Mouse (Mus musculus): Measurements from ENCODE around the gene Cpne5. TPM values are rescaled to one million over a fixed set of nuclear protein-coding genes. Genes with fewer than 3 reads are reported as not detected.
"Not testable (repeated sequence)": the region's sequence is repeated elsewhere in the genome, so short reads cannot be mapped to it uniquely, and the experiment has no call there.

Gene Cpne5
- polyA plus RNA-seq, 1 experiment from 2014 or later: 51.2 TPM

DNA sequence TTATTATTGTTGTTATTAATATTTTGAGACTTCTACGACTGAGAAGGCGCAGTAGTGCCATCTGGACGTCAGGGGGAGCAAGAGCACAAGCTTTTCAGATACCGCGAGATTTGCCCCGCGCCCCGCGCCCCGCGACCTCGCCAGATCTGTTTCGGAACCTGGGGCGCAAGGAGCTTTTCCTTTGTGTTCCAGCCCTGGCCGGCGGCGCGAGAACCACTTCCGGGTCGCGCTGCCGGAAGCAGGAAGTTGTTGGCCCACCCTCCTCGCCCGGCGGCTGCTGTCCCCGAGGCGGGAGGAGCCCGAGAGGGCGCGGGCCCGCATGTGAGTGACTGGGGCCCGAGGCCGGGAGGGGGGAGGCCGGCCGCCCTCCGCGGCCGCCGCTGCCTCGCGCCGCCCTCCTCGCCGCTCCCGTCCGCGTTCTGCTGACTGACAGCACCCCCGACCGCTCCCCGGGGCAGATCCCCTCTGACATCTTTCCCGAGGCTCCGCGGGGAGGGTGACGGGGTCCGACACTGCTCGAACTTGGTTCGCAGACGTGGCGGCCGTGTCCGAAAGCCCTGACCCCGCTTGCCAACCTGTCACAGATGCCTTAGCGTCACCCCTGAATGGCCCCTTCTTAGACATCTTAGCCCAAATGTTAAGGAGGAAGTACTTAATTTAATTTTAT lies 30.8 kb upstream of the Cpne5 start, which contains the start of gene BC004004:
BC004004 (plus strand) TSS at position 107 of the 667 bp plus-strand sequence.
- ATAC-seq: peak; percentile 93
- WGBS: under 1% methylated on average over 47 of the region's 63 CpGs

DNA sequence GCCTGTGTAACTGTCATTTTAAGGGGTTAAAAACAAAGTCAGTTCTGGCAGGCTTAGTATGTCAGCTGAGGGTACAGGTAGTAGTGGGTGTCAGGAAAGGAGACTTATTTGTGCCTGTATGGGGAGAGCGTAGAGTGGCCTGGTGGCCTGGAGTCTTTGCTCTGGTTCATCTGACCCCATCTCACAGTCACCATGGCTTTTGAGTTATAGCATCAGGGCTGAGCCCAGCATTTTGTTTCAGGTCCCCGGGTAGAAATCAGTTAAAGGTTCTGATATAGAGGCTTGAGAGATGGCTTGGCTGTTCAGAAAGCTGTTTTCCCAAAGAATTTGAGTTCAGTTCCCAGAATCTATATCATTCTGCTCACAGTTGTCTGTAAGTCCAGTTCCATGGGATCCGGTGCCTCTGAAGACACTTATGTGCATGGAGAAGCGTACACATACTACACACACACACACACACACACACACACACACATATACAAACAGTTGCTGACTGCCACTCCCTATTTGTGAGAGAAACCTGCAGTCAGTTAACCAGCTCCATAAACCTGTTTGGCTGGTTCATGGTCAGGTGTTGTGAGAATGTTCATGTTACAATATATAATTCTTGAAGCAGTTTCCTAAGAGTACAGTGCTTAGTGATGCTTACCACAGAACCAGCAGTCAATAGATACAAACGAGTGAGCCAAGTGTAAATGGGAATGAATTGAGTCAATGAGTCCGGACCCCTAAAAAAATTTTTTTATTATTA lies 30.1 kb upstream of the Cpne5 start:
- H3K4me1 ChIP-seq (ENCODE audit: control insufficient read depth, insufficient read depth, low read depth, low read length): peaks cover 24% of the 10 kb centered on the region
- peak overlapping the region; percentile 56 for H3K4me3 ChIP-seq (ENCODE audit: low read length)
- 65% methylated on average over 6 of the region's 6 CpGs for WGBS
- peak overlapping the region; percentile 74 for H3K9ac ChIP-seq (ENCODE audit: low read depth, low read length)
- H3K36me3 ChIP-seq (ENCODE audit: control insufficient read depth, insufficient read depth, low read length): no peaks in the 10 kb centered on the region
- no peaks in the 10 kb centered on the region for H3K27me3 ChIP-seq (replicated peaks; ENCODE audit: control insufficient read depth, insufficient read depth, low read length)
- peak; percentile 39 for ATAC-seq
- peak overlapping the region; percentile 20; the same call in 1 of the 2 replicates for H3K27ac ChIP-seq (ENCODE audit: low read depth, low read length)
- no peaks in the 10 kb centered on the region for H3K9me3 ChIP-seq (ENCODE audit: control insufficient read depth, low read length)
- peak overlapping the region; percentile 68 for H3K4me2 ChIP-seq (ENCODE audit: low read length)

More for the DNA sequence above, 30.8 kb upstream of the Cpne5 start, which contains the start of gene BC004004:
- Histone ChIP-seq H3K9me3 (ENCODE audit: control insufficient read depth, low read length) (no peaks in the 10 kb centered on the region), H3K27ac (ENCODE audit: low read depth, low read length) (peak within 1 kb of the TSS; percentile 76), H3K9ac (ENCODE audit: low read depth, low read length) (peak within 1 kb of the TSS; percentile 74), H3K4me1 (ENCODE audit: control insufficient read depth, insufficient read depth, low read depth, low read length) (peaks cover 21% of the 10 kb centered on the region), H3K4me2 (ENCODE audit: low read length) (peak within 1 kb of the TSS; percentile 68), H3K27me3 (replicated peaks; ENCODE audit: control insufficient read depth, insufficient read depth, low read length) (no peaks in the 10 kb centered on the region), H3K36me3 (ENCODE audit: control insufficient read depth, insufficient read depth, low read length) (no peaks in the 10 kb centered on the region), H3K4me3 (ENCODE audit: low read length) (peak within 1 kb of the TSS; percentile 56)

DNA sequence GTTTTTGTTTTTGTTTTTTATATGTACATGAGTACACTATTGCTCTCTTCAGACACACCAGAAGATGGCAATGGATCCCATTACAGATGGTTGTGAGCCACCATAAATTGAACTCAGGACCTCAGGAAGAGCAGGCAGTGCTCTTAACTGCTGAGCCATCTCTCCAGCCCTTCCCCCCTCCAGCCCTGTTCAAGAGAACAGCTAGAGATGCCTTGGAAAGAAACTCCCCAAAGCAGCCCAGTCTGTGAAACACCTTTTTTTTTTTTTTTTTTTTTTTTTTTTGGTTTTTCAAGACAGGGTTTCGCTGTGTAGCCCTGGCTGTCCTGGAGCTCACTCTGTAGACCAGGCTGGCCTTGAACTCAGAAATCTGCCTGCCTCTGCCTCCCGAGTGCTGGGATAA lies 29.1 kb upstream of the Cpne5 start:
- H3K4me1 ChIP-seq (ENCODE audit: control insufficient read depth, insufficient read depth, low read depth, low read length): peaks cover 33% of the 10 kb centered on the region
- H3K36me3 ChIP-seq (ENCODE audit: control insufficient read depth, insufficient read depth, low read length); H3K4me3 ChIP-seq (ENCODE audit: low read length); H3K27me3 ChIP-seq (replicated peaks; ENCODE audit: control insufficient read depth, insufficient read depth, low read length); H3K9ac ChIP-seq (ENCODE audit: low read depth, low read length); H3K4me2 ChIP-seq (ENCODE audit: low read length); H3K9me3 ChIP-seq (ENCODE audit: control insufficient read depth, low read length); H3K27ac ChIP-seq (ENCODE audit: low read depth, low read length); ATAC-seq: not testable (repeated sequence)
- 93% methylated on average over 2 of the region's 2 CpGs for WGBS

DNA sequence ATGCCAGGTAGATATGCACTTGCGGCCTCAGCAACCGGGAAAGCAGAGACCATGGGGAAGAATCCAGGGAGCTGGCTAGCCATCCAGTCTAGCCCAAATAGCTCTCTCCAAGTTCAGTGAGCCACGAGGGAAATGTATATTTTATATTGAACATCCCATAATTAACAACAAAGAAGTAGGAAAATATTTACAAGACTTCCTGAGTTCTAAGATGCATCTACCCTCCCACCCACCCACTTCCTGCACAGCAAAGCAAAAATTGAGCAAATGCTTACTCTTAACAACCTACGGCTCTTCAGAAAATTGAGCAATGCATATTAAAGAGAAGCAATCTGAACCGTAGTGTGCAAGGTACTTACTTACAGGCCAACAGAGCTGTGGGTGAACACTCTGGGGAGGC lies 26.8 kb upstream of the Cpne5 start:
- Histone ChIP-seq H3K4me3 (ENCODE audit: low read length) (no peak overlapping the region; the same call in 1 of the 2 replicates), H3K4me2 (ENCODE audit: low read length) (peak overlapping the region; percentile 81), H3K9me3 (ENCODE audit: control insufficient read depth, low read length) (no peaks in the 10 kb centered on the region), H3K27me3 (replicated peaks; ENCODE audit: control insufficient read depth, insufficient read depth, low read length) (no peaks in the 10 kb centered on the region), H3K4me1 (ENCODE audit: control insufficient read depth, insufficient read depth, low read depth, low read length) (peaks cover 28% of the 10 kb centered on the region), H3K36me3 (ENCODE audit: control insufficient read depth, insufficient read depth, low read length) (peaks cover 6% of the 10 kb centered on the region), H3K27ac (ENCODE audit: low read depth, low read length) (peak overlapping the region; percentile 97), H3K9ac (ENCODE audit: low read depth, low read length) (peak overlapping the region; percentile 82)
- WGBS: 81% methylated on average over 5 of the region's 5 CpGs
- ATAC-seq: no peak

DNA sequence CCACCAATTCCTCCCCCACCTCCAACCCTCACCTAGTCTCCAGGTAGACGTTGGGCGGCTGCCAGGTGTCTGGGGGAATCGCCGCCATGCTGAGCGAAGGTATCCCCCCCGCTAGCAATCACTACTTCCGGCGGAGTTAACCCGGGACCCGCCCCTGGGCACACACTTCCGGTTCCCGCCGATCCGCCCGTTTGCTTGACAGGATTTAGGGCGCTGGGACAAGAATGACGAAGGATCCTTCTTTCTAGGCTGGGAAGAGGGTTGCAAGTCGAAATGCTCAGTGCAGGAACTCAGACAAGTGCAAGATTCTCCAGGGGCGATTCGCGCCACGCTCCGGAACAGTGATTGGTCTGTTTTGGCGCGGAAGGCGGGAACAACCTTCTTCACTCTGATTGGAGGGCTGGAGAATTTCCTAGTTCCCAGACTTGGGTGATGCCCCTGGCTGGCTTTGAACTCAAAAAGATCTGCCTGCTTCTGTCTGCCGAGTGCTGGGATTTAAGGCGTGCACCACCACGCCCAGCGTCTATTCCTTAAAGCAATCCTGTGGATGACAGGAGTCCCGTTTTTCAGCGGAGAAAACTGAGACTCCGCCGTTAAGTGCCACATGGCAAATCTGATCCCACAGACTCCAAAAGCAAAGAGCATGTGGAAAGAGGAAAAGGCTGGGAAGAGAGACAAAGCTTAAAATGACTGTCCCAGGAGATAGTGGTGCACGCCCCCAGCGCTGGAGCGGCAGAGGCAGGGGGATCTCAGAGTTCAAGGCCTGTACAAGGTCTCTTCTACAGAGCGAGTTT lies 26.1 kb upstream of the Cpne5 start, which contains the start of gene Ppil1:
Ppil1 (minus strand) TSS at position 347 of the 794 bp plus-strand sequence.
- Histone ChIP-seq H3K9me3 (ENCODE audit: control insufficient read depth, low read length) (no peaks in the 10 kb centered on the region), H3K27me3 (replicated peaks; ENCODE audit: control insufficient read depth, insufficient read depth, low read length) (no peaks in the 10 kb centered on the region), H3K9ac (ENCODE audit: low read depth, low read length) (peak within 1 kb of the TSS; percentile 82), H3K4me1 (ENCODE audit: control insufficient read depth, insufficient read depth, low read depth, low read length) (peaks cover 23% of the 10 kb centered on the region), H3K36me3 (ENCODE audit: control insufficient read depth, insufficient read depth, low read length) (peaks cover 6% of the 10 kb centered on the region), H3K4me3 (ENCODE audit: low read length) (peak within 1 kb of the TSS; percentile 86), H3K4me2 (ENCODE audit: low read length) (peak within 1 kb of the TSS; percentile 81), H3K27ac (ENCODE audit: low read depth, low read length) (peak within 1 kb of the TSS; percentile 97)
- ATAC-seq: peak; percentile 76
- 8% methylated on average over 38 of the region's 38 CpGs for WGBS

DNA sequence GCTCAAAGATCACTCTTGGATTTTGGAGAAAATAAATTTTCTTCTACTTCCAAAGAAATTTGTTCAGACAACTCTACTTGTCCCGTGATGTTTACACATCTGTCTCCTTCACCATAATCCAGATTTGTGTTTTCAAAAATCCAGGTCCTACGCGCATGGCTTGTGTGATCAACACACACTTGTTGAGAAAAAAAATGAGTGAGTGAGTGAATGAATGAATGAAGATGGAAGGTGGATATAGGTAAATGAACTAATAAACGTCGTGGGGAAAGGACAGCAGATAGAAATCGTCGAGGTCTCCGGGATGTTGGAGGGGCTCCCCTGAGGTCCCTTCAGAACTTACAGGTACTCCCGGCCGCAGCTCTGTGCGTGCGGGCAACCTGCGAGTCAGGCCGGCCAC lies 25.4 kb upstream of the Cpne5 start:
- Histone ChIP-seq H3K4me3 (ENCODE audit: low read length) (peak overlapping the region; percentile 86), H3K27ac (ENCODE audit: low read depth, low read length) (peak overlapping the region; percentile 97), H3K27me3 (replicated peaks; ENCODE audit: control insufficient read depth, insufficient read depth, low read length) (no peaks in the 10 kb centered on the region), H3K9ac (ENCODE audit: low read depth, low read length) (peak overlapping the region; percentile 82), H3K36me3 (ENCODE audit: control insufficient read depth, insufficient read depth, low read length) (peaks cover 8% of the 10 kb centered on the region), H3K9me3 (ENCODE audit: control insufficient read depth, low read length) (no peaks in the 10 kb centered on the region), H3K4me1 (ENCODE audit: control insufficient read depth, insufficient read depth, low read depth, low read length) (peaks cover 23% of the 10 kb centered on the region), H3K4me2 (ENCODE audit: low read length) (peak overlapping the region; percentile 81)
- ATAC-seq: 0 out of 2 replicates have a peak, but pooled peaks have one; percentile 9
- 2% methylated on average over 14 of the region's 14 CpGs for WGBS

DNA sequence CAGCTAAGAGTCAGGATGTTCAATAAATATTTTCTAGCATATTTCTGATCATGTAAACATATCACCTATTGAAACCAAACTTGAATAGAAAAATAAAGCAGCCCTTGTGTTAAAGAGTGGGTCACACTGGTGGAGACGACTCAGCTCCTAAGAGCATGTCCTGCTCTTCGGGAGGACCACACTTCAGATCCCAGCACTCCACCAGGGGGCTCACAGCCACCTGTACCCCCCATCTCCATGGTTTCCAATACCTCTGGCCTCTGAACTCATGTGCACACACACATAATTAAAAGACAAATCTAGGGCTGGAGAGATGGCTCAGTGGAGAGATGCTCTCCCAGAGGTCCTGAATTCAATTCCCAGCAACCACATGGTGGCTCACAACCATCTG lies 24.3 kb upstream of the Cpne5 start:
- Histone ChIP-seq H3K36me3 (ENCODE audit: control insufficient read depth, insufficient read depth, low read length) (peaks cover 15% of the 10 kb centered on the region), H3K4me1 (ENCODE audit: control insufficient read depth, insufficient read depth, low read depth, low read length) (peaks cover 18% of the 10 kb centered on the region), H3K4me2 (ENCODE audit: low read length) (peak overlapping the region; percentile 28; the same call in 1 of the 2 replicates), H3K27ac (ENCODE audit: low read depth, low read length) (no peak overlapping the region), H3K9me3 (ENCODE audit: control insufficient read depth, low read length) (no peaks in the 10 kb centered on the region), H3K27me3 (replicated peaks; ENCODE audit: control insufficient read depth, insufficient read depth, low read length) (no peaks in the 10 kb centered on the region), H3K4me3 (ENCODE audit: low read length) (no peak overlapping the region), H3K9ac (ENCODE audit: low read depth, low read length) (no peak overlapping the region)
- 53% methylated on average over 2 of the region's 2 CpGs for WGBS
- ATAC-seq: no peak

DNA sequence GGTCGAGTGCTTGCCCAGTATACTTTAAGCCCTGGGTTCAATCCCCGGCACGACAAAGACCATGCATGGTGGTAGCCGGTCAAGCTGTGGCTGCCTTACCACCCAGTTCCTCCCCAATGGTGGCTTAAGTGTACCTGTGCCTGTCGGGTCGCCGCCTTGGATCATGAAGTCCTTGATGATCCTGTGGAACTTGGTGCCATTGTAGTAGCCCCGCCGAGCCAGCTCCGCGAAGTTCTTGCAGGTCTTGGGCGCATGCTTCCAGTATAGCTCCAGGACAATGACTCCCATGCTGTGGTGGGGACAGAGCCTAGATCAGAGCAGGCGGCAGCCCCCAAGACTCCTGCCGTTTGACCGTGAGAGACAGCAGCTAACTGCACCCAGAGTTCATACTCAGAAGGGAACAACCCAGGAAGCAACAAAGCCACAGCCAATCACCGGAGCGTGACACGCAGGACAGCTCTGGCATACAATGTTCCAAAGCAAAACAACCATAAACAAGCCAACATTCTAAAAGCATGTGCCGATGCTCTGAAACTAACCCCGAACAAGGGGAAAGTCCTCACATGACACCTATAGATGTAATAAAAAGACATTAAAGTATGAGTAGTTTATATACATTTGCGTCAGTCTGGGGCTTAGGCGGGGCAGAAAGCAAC lies 23.8 kb upstream of the Cpne5 start:
- peaks cover 18% of the 10 kb centered on the region for H3K4me1 ChIP-seq (ENCODE audit: control insufficient read depth, insufficient read depth, low read depth, low read length)
- 84% methylated on average over 22 of the region's 22 CpGs for whole genome bisulfite sequencing
- no peak overlapping the region for H3K27ac ChIP-seq (ENCODE audit: low read depth, low read length)
- no peak overlapping the region for H3K4me3 ChIP-seq (ENCODE audit: low read length)
- no peaks in the 10 kb centered on the region for H3K27me3 ChIP-seq (replicated peaks; ENCODE audit: control insufficient read depth, insufficient read depth, low read length)
- no peaks in the 10 kb centered on the region for H3K9me3 ChIP-seq (ENCODE audit: control insufficient read depth, low read length)
- peaks cover 15% of the 10 kb centered on the region for H3K36me3 ChIP-seq (ENCODE audit: control insufficient read depth, insufficient read depth, low read length)
- H3K4me2 ChIP-seq (ENCODE audit: low read length): no peak overlapping the region
- ATAC-seq: no peak
- H3K9ac ChIP-seq (ENCODE audit: low read depth, low read length): no peak overlapping the region
